Mouse (Mus musculus) liver, embryonic 14.5 days (tissue): ENCODE measurements around the gene Atg4b. TPM values are rescaled to one million over a fixed set of nuclear protein-coding genes. Genes with fewer than 3 reads are reported as not detected.

ENCODE experiments used
- ATAC-seq: fragments of 200-750 bp; cut with Nextera tagmentation; 2 replicates; pipeline ENCODE4 v1.8.0; 2017; ENCODE audit warnings: moderate number of reproducible peaks, mild to moderate bottlenecking, moderate library complexity; ENCODE audit not compliant: insufficient read depth
- DNase-seq, 3 experiments: peaks; one replicate each; pipeline ENCODE4 v3.0.0-alpha.2; 2012 to 2013; ENCODE audit warnings: low read depth in 3 of 3, low spot score in 3 of 3
- H3K27ac ChIP-seq: fragments of 300-500 bp; sonication (generic); 2 replicates; pipeline ENCODE4 v1.5.1; 2014; ENCODE audit warnings: moderate library complexity, mild to moderate bottlenecking, control low read depth, inconsistent platforms
- H3K27me3 ChIP-seq: fragments of 300-500 bp; sonication (generic); 2 replicates; pipeline ENCODE4 v1.6.1; 2014; ENCODE audit warnings: mild to moderate bottlenecking, low read length, moderate library complexity; ENCODE audit not compliant: control insufficient read depth, insufficient read depth
- H3K36me3 ChIP-seq: fragments of 300-500 bp; sonication (generic); replicated peaks from 2 replicates; pipeline ENCODE4 v1.6.1; 2014; ENCODE audit warnings: low read depth; ENCODE audit not compliant: control insufficient read depth, insufficient read depth
- H3K4me1 ChIP-seq, 2 experiments: fragments of 200-500 bp in 1 of 2; fragments of 300-500 bp in 1 of 2; sonication (generic) in 1 of 2; replicated peaks; 2 replicates each; pipeline ENCODE4 v1.6.1; 2012 to 2014; ENCODE audit warnings: antibody characterized with exemption in 1 of 2, inconsistent platforms in 1 of 2, low read length in 1 of 2; ENCODE audit not compliant: control insufficient read depth in 2 of 2, insufficient read depth in 2 of 2
- H3K4me2 ChIP-seq: fragments of 300-500 bp; sonication (generic); 2 replicates; pipeline ENCODE4 v1.6.1; 2014; ENCODE audit warnings: low read depth, mild to moderate bottlenecking, control low read depth, moderate library complexity
- H3K4me3 ChIP-seq, 2 experiments: fragments of 200-500 bp in 1 of 2; fragments of 300-500 bp in 1 of 2; sonication (generic) in 1 of 2; 2 replicates each; pipeline ENCODE4 v1.5.1; 2012 to 2014; ENCODE audit warnings: low read depth in 2 of 2, low read length in 2 of 2, mild to moderate bottlenecking in 2 of 2, control low read depth in 1 of 2, inconsistent platforms in 1 of 2, moderate library complexity in 1 of 2; ENCODE audit not compliant: insufficient read depth in 1 of 2
- H3K9ac ChIP-seq: fragments of 300-500 bp; sonication (generic); replicated peaks from 2 replicates; pipeline ENCODE4 v1.6.1; 2014; ENCODE audit warnings: mild to moderate bottlenecking, control low read depth, moderate library complexity
- H3K9me3 ChIP-seq: fragments of 300-500 bp; sonication (generic); 2 replicates; pipeline ENCODE4 v1.6.1; 2016; ENCODE audit warnings: low read length, mixed read lengths; ENCODE audit not compliant: control insufficient read depth
- CTCF ChIP-seq: IDR thresholded peaks from 2 replicates; pipeline ENCODE4 v1.5.1; 2016; ENCODE audit warnings: antibody characterized with exemption, low read depth, control low read depth
- EP300 ChIP-seq: IDR thresholded peaks from 2 replicates; pipeline ENCODE4 v1.6.1; 2016; ENCODE audit warnings: antibody characterized with exemption, low read depth
- WGBS: fragments of 180-500 bp; shearing (Covaris S2); extraction: QIAGEN DNeasy Blood & Tissue Kit; methylation state at CpG from one replicate; pipeline ENCODE4 v1.1.7; 2014; ENCODE audit not compliant: insufficient replicate concordance; 5-methylcytosine and 5-hydroxymethylcytosine counted together
- polyA plus RNA-seq, 2 experiments: library from polyadenylated mRNA; depleted of rRNA in 1 of 2; stranded (reverse) in 1 of 2; unstranded in 1 of 2; fragments of >200 nt; fragmentation: Nextera tagmentation in 1 of 2; extraction: Ambion mirVana in 1 of 2; gene quantifications; 2 replicates each; pipeline versions ENCODE4 v1.2.1 to v1.2.3; 2012 to 2014

The Atg4b gene
- polyA plus RNA-seq, 2 experiments: 22.6 to 68.2 TPM

- 77% methylated on average over 5 of the region's 5 CpGs for WGBS
- Histone ChIP-seq H3K27ac (no peak overlapping the region), H3K4me1 (peaks cover 0 to under 1% of the 10 kb centered on the region in 2 experiments; a peak in 1 of 4 replicates), H3K9ac (no peak overlapping the region), H3K36me3 (no peaks in the 10 kb centered on the region), H3K27me3 (no peaks in the 10 kb centered on the region), H3K4me2 (no peak overlapping the region), H3K9me3 (no peaks in the 10 kb centered on the region), H3K4me3 (no peak overlapping the region)
- DNase-seq (no peak), ATAC-seq (no peak)
- TF ChIP-seq EP300: no peak
Observed at GRCm38 (mm10) chr1:93731103-93731502, 20.2 kb upstream of the Atg4b start.

GRCm38 (mm10) chr1:93731880-93732281, 19.4 kb upstream of the Atg4b start:
- ATAC-seq (no peak), DNase-seq (no peak)
- 61% methylated on average over 3 of the region's 3 CpGs for WGBS
- Histone ChIP-seq H3K9ac (no peak overlapping the region), H3K4me2 (no peak overlapping the region), H3K4me1 (peaks cover 0 to 3% of the 10 kb centered on the region in 2 experiments; a peak in 1 of 4 replicates), H3K36me3 (no peaks in the 10 kb centered on the region), H3K4me3 (no peak overlapping the region), H3K27me3 (no peaks in the 10 kb centered on the region), H3K9me3 (no peaks in the 10 kb centered on the region), H3K27ac (no peak overlapping the region)
- TF ChIP-seq EP300: no peak
- TF ChIP-seq CTCF: no peak

GRCm38 (mm10) chr1:93735859-93736258, 15.4 kb upstream of the Atg4b start:
- no peak for TF ChIP-seq CTCF
- Histone ChIP-seq H3K4me3 (no peak overlapping the region), H3K4me1 (peaks cover 0 to 3% of the 10 kb centered on the region in 2 experiments; a peak in 1 of 4 replicates), H3K36me3 (no peaks in the 10 kb centered on the region), H3K9ac (no peak overlapping the region), H3K4me2 (no peak overlapping the region), H3K27ac (no peak overlapping the region), H3K27me3 (no peaks in the 10 kb centered on the region), H3K9me3 (no peaks in the 10 kb centered on the region)
- DNase-seq (no peak), ATAC-seq (no peak)
- 16% methylated on average over 3 of the region's 3 CpGs for WGBS

GRCm38 (mm10) chr1:93737711-93738110, 13.6 kb upstream of the Atg4b start:
- Histone ChIP-seq H3K27ac (no peak overlapping the region), H3K27me3 (no peaks in the 10 kb centered on the region), H3K9ac (no peak overlapping the region), H3K36me3 (no peaks in the 10 kb centered on the region), H3K4me1 (peaks cover 13 to 16% of the 10 kb centered on the region in 2 experiments), H3K9me3 (no peaks in the 10 kb centered on the region), H3K4me2 (no peak overlapping the region), H3K4me3 (no peak overlapping the region)
- TF ChIP-seq EP300 (no peak), CTCF (no peak)
- 78% methylated on average over 5 of the region's 5 CpGs for WGBS
- DNase-seq (no peak), ATAC-seq (no peak)

GRCm38 (mm10) chr1:93740671-93741070, 10.6 kb upstream of the Atg4b start:
- Histone ChIP-seq H3K9me3 (no peaks in the 10 kb centered on the region), H3K4me3 (no peak overlapping the region), H3K27ac (no peak overlapping the region), H3K27me3 (no peaks in the 10 kb centered on the region), H3K4me1 (peaks cover 13 to 16% of the 10 kb centered on the region in 2 experiments), H3K4me2 (no peak overlapping the region), H3K9ac (no peak overlapping the region), H3K36me3 (no peaks in the 10 kb centered on the region)
- no peak for TF ChIP-seq CTCF
- TF ChIP-seq EP300: no peak
- 89% methylated on average over 2 of the region's 2 CpGs for WGBS
- no peak for DNase-seq
- ATAC-seq: no peak
